Mouse (Mus musculus) liver, embryonic 11.5 days (tissue): ENCODE measurements around the gene Ccdc81. TPM values are rescaled to one million over a fixed set of nuclear protein-coding genes. Genes with fewer than 3 reads are reported as not detected.

ENCODE experiments used
- ATAC-seq: fragments of 200-750 bp; cut with Nextera tagmentation; replicated peaks from 2 replicates; pipeline ENCODE4 v1.8.0; 2017; ENCODE audit warnings: moderate number of reproducible peaks, mild to moderate bottlenecking, moderate TSS enrichment, moderate library complexity; ENCODE audit not compliant: low FRiP score
- DNase-seq: peaks from one replicate; pipeline ENCODE4 v3.0.0-alpha.2; 2017; ENCODE audit warnings: low spot score
- H3K27ac ChIP-seq: fragments of 300-500 bp; sonication (generic); 2 replicates; pipeline ENCODE4 v1.5.1; 2014; ENCODE audit warnings: mild to moderate bottlenecking, low read depth, low read length, control low read depth
- H3K27me3 ChIP-seq: fragments of 300-500 bp; sonication (generic); replicated peaks from 2 replicates; pipeline ENCODE4 v1.6.1; 2014; ENCODE audit warnings: low read length, mixed read lengths; ENCODE audit not compliant: control insufficient read depth, insufficient read depth
- H3K36me3 ChIP-seq: fragments of 300-500 bp; sonication (generic); 2 replicates; pipeline ENCODE4 v1.6.1; 2014; ENCODE audit warnings: mild to moderate bottlenecking, low read length, moderate library complexity, mixed read lengths; ENCODE audit not compliant: control insufficient read depth, insufficient read depth
- H3K4me1 ChIP-seq: fragments of 300-500 bp; sonication (generic); replicated peaks from 2 replicates; pipeline ENCODE4 v1.6.1; 2014; ENCODE audit warnings: low read length, mixed read lengths; ENCODE audit not compliant: control insufficient read depth, insufficient read depth
- H3K4me2 ChIP-seq: fragments of 300-500 bp; sonication (generic); 2 replicates; pipeline ENCODE4 v1.6.1; 2014; ENCODE audit warnings: mild to moderate bottlenecking, control low read depth, moderate library complexity
- H3K4me3 ChIP-seq: fragments of 300-500 bp; sonication (generic); 2 replicates; pipeline ENCODE4 v1.5.1; 2014; ENCODE audit warnings: low read depth, low read length, control low read depth
- H3K9ac ChIP-seq: fragments of 300-500 bp; sonication (generic); 2 replicates; pipeline ENCODE4 v1.6.1; 2014; ENCODE audit warnings: low read depth, low read length, control low read depth
- H3K9me3 ChIP-seq: fragments of 300-500 bp; sonication (generic); 2 replicates; pipeline ENCODE4 v1.6.1; 2016; ENCODE audit warnings: low read length, inconsistent platforms, mixed read lengths; ENCODE audit not compliant: control insufficient read depth
- WGBS: fragments of 180-500 bp; shearing (Covaris S2); extraction: QIAGEN DNeasy Blood & Tissue Kit; methylation state at CpG from one replicate; pipeline ENCODE4 v1.1.7; 2014; 5-methylcytosine and 5-hydroxymethylcytosine counted together
- polyA plus RNA-seq: library from polyadenylated mRNA; unstranded; fragments of >200 nt; fragmentation: Nextera tagmentation; extraction: Ambion mirVana; gene quantifications from 2 replicates; pipeline ENCODE4 v1.2.1, GENCODE M21; 2014

The Ccdc81 gene
- polyA plus RNA-seq, 1 experiment from 2014 or later: not detected

DNA sequence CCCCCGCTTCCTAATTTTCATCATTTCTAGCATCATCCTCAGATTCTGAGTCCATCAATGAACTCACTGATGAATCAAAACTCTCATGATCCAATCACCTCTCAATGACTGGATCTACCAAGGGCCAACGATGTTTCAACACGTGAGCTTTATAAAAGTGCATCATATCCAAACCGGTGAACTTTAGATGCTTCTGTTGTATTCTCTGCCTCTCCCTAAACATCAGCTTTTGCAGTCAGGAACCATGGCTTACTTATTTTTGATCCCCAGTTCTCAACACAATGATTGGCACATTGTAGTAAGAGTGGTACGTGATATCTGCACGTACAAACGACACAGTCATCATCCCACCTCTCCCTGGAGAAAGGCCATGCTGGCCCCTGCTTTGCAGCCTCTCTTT is 66.8 kb downstream of the Ccdc81 start:
- no peak for ATAC-seq
- no peak for DNase-seq
- H3K4me2 ChIP-seq: no peak overlapping the region
- H3K4me3 ChIP-seq: no peak overlapping the region
- no peaks in the 10 kb centered on the region for H3K9me3 ChIP-seq
- H3K27ac ChIP-seq: no peak overlapping the region
- no peaks in the 10 kb centered on the region for H3K27me3 ChIP-seq
- WGBS: 85% methylated on average over 7 of the region's 7 CpGs
- no peak overlapping the region for H3K9ac ChIP-seq
- no peaks in the 10 kb centered on the region for H3K36me3 ChIP-seq
- H3K4me1 ChIP-seq: no peaks in the 10 kb centered on the region

DNA sequence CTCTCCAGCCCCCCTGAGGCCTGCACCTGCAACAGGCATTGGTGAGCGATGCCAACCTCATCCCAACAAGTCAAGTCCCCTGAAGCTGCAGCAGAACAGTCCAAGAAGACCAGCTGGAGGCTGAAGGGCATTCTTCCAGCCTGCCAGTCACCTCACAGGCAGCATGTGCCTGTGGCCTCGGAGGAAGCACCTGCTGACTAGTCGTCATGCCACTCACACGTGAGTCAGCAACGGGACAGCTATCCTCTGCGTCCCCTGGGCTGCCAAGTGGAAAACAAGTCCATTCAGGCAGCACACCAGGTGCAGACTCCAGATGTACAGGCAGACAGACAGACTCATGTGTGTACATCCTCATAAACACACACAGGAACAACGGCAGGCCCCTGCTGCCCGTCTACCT is 67.9 kb downstream of the Ccdc81 start:
- 77% methylated on average over 8 of the region's 8 CpGs for WGBS
- no peak overlapping the region for H3K27ac ChIP-seq
- H3K9ac ChIP-seq: no peak overlapping the region
- no peak overlapping the region for H3K4me2 ChIP-seq
- no peaks in the 10 kb centered on the region for H3K36me3 ChIP-seq
- H3K4me1 ChIP-seq: no peaks in the 10 kb centered on the region
- no peak for DNase-seq
- no peak overlapping the region for H3K4me3 ChIP-seq
- no peaks in the 10 kb centered on the region for H3K9me3 ChIP-seq
- no peaks in the 10 kb centered on the region for H3K27me3 ChIP-seq
- ATAC-seq: no peak

DNA sequence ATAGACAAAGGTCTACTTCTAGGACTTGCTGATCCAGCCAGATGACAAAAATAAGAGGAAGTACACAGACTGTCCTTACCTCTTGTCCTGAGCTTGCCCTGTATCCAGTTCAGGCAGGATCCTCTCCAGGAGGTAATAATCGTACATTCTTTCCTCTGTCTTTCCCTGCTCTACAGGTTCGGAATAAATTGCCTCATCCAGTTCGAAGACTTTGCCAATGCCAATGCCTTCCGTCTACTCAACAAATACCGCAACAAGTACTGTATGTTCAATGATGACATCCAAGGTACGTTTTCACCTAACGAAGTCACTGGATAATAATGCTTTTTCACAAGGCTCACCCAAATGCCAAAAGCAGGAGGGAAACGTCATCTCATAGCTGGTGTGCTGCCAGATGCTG is 69.9 kb downstream of the Ccdc81 start:
- H3K9me3 ChIP-seq: no peaks in the 10 kb centered on the region
- no peaks in the 10 kb centered on the region for H3K4me1 ChIP-seq
- no peak overlapping the region for H3K4me3 ChIP-seq
- no peak overlapping the region for H3K27ac ChIP-seq
- H3K27me3 ChIP-seq: no peaks in the 10 kb centered on the region
- H3K4me2 ChIP-seq: no peak overlapping the region
- H3K9ac ChIP-seq: no peak overlapping the region
- DNase-seq (no peak), ATAC-seq (no peak)
- no peaks in the 10 kb centered on the region for H3K36me3 ChIP-seq
- 87% methylated on average over 8 of the region's 8 CpGs for WGBS

DNA sequence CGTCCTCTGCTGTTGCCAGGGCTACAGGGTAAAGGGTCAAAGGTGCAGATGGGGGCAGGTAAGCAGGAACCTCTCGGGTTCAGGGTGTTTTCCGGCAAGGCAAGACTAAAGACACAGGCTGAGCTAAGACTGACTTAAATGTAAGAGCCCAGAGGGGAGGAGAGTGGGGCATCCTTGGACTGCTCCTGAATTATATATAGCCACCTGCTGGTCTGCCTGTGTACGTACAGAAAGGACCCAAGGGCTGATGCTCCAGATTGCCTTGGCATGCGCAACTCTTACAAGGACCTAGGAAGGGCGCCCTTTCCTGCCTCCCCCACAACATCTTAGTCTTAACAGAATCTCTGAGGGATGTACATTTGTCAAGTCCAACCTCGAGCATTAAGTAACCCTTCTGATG is 74.2 kb downstream of the Ccdc81 start:
- H3K27me3 ChIP-seq: no peaks in the 10 kb centered on the region
- H3K4me2 ChIP-seq: no peak overlapping the region
- no peak overlapping the region for H3K9ac ChIP-seq
- DNase-seq: no peak
- 60% methylated on average over 7 of the region's 7 CpGs for WGBS
- H3K36me3 ChIP-seq: no peaks in the 10 kb centered on the region
- H3K4me3 ChIP-seq: no peak overlapping the region
- no peaks in the 10 kb centered on the region for H3K9me3 ChIP-seq
- no peak for ATAC-seq
- H3K4me1 ChIP-seq: no peaks in the 10 kb centered on the region
- H3K27ac ChIP-seq: no peak overlapping the region

DNA sequence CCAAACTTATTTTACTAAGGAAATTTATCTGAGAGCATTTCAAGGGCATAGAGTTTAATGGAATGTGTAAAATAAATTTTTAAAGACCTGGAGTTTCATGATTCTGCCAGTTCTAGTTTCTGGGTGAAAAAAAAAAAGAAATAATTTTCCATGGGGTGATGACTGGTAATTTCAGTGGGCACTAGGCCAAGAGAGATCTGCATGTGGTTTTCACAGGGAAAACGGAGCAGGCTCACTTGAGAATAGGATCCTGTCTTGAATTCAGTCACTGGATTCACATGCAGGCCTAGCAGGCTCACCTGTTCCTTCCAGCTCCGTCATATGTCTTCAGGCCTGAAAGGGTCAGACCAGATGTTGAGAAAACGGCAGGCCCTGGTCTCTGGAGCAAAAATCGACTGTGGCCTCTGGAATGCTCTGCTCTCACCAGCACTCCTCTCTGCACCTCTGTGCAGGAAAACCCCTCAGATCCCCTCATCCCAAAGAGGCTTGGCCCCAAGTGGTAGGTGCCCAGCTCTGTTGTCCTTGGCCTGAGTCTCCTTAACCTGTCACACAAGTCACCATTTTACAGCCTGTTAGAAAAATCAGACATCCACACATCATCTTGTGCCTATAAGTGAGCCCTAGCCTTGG is 74.9 kb downstream of the Ccdc81 start:
- Histone ChIP-seq H3K4me1 (no peaks in the 10 kb centered on the region), H3K4me3 (no peak overlapping the region), H3K27me3 (no peaks in the 10 kb centered on the region), H3K27ac (no peak overlapping the region), H3K4me2 (no peak overlapping the region), H3K9ac (no peak overlapping the region), H3K36me3 (no peaks in the 10 kb centered on the region), H3K9me3 (no peaks in the 10 kb centered on the region)
- ATAC-seq: no peak
- DNase-seq: no peak
- 78% methylated on average over 4 of the region's 4 CpGs for WGBS

Other genes starting within 250 kb of the Ccdc81 start
- 138 and 146 TPM in 2 replicates for gene Hikeshi, start 37.6 kb upstream of the Ccdc81 start, polyA plus RNA-seq
- 68.4 and 77.1 TPM in 2 replicates for gene Eed, start 77.4 kb upstream of the Ccdc81 start, polyA plus RNA-seq
- gene Picalm, start 226.6 kb upstream of the Ccdc81 start, polyA plus RNA-seq: 62.6 and 65.9 TPM in 2 replicates